Mouse (Mus musculus) large intestine, adult 2 months (tissue): ENCODE measurements around the gene Wfikkn2. TPM values are rescaled to one million over a fixed set of nuclear protein-coding genes. Genes with fewer than 3 reads are reported as not detected.
"Not testable (repeated sequence)": the region's sequence is repeated elsewhere in the genome, so short reads cannot be mapped to it uniquely, and the experiment has no call there.

Experiments used
- DNase-seq: peaks from one replicate; pipeline ENCODE4 v3.0.0-alpha.2; 2012; ENCODE audit warnings: low read depth, low spot score
- WGBS: fragments of 180-500 bp; shearing (Covaris S2); methylation state at CpG from one replicate; pipeline ENCODE4 v1.1.7; 2018; 5-methylcytosine and 5-hydroxymethylcytosine counted together
- polyA plus RNA-seq: library from polyadenylated mRNA; depleted of rRNA; stranded (reverse); fragments of >200 nt; gene quantifications from 2 replicates; pipeline ENCODE4 v1.2.3, GENCODE M21; 2012

Gene Wfikkn2
- polyA plus RNA-seq, 1 experiment: 3.5 TPM

DNA sequence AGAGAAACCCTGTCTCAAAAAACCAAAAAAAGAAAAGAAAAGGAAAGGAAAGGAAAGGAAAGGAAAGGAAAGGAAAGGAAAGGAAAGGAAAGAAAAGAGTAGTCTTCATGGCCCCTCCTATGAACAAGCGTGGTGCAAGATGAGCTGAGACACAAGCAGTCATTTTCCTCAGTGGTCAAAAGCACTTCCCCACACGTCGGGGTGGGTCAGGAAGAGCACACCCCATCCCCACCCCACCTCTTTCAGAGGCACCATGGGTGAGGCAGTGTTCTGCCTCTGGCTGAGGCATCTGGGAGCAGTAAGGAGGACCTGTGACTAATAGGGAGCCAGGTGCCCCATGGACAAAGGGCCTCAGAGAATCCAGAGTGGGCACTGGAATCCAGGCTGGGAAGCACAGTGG, 20.4 kb upstream of the Wfikkn2 start:
- 66% methylated on average over 3 of the region's 3 CpGs for WGBS

DNA sequence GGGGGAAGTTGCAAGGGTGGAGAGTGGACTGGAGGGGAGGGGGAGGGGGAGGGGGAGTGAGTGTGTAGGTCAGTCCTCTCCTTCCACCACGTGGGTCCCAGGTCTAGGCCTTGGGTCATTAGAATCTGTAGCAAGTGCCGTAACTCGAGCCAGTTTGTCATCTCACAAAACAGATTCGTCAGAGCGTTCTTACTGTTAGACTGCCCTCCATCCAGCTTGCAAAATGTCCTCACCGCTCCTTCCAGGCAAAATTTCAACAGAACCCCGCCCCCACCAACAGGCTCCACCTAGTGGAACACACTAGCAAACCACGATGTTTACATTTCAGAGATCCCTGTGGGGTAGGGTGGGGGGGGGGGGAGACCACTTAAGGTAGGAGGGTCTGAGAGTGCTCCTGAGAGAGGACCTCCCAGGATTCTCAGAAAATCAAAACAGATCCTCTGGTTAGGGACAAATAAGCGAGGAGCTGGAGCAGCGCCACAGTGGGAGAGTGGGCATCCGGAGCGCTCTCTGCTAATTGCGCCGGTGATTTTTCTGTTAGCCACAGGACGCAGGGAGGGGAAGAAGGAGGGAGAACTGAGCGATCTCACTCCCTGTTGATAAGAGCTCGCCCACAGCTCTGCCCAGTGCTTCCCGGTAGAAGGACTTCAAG, 19.5 kb upstream of the Wfikkn2 start:
- WGBS: 3% methylated on average over 18 of the region's 18 CpGs
- no peak for DNase-seq

More for the DNA sequence above, 20.4 kb upstream of the Wfikkn2 start:
- not testable (repeated sequence) for DNase-seq

DNA sequence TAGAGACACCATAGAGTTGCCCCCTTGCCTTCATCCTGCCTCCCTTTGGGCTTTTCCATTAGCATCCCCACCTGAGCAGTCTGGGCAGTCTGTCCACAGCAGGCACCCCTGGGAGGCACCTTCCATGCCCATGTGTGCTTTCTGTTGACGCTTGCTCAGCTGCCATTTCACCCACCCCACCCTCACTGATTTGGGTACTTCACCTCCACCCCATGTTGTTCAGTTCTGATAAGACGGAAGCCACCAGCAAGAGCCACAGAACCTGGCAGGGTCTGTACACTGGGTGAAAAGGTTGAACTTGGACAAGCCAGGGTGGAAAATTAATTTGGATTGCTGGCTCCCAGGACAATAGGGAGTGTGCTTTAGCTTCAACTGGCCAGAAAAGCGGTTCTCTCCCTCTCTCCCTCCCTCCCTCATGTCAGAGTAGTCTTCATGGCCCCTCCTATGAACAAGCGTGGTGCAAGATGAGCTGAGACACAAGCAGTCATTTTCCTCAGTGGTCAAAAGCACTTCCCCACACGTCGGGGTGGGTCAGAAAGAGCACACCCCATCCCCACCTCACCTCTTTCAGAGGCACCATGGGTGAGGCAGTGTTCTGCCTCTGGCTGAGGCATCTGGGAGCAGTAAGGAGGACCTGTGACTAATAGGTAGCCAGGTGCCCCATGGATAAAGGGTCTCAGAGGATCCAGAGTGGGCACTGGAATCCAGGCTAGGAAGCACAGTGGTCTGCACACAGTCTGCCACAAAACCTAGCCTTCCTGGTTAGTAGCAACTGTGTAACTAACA, 16.0 kb upstream of the Wfikkn2 start:
- no peak for DNase-seq
- 67% methylated on average over 6 of the region's 6 CpGs for WGBS

DNA sequence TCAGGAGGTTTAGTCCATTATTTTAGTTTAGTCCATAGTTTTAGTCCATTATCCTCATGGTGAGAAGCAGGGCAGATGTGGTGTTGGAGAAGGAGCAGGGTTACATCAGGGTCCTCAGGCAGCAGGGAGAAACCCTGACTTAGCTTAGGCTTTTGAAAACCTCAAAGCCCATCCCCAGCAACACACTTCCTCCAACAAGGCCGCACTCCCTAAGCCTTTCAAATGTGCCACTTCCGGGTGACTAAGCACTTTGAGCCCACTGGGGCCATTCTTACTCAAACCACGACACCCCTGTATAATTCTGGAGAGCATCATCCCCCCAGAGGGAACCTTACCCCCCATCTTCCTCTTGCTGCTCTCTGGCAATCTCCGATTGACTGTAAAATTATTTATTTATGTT, 14.0 kb upstream of the Wfikkn2 start:
- DNase-seq: no peak
- WGBS: 62% methylated on average over 4 of the region's 4 CpGs

DNA sequence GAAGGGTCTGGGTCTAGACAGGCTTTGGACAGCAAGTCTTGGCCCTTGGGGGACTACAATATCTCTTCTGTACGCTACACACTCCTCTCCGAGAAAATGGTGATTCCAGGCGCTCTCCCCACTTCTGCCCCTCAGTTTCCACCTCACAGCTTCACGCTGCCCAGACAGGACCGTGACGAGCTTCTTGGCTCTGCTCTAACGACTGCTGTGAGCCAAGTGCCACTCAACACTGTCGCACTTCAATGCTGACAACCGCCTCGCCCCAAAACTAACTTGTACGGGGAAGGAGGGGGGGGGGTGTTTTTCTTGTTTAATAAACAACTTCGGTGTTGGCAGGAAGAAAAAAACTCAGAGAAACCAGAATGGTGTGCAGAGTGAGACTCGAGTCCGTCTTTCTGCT, 12.2 kb upstream of the Wfikkn2 start:
- no peak for DNase-seq
- WGBS: 68% methylated on average over 14 of the region's 14 CpGs

DNA sequence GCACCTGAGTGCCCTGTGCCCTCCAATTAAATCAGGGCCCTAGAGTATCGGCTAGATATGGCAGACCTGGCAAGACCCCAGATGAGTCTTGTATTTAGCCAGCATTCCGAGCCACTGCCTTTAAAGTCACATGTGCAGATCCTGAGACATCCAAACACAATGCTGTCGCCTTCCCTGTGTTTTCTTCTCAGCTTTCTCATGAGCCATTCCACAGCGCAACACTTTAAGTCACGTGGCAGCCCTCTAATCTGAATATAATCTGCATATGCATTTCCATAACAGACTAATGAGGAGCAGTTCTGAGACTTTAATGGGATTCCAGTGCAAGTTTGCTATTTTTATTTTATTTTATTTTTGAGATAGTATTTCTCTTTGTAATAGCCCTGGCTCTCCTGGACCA, 9.9 kb upstream of the Wfikkn2 start:
- no peak for DNase-seq
- WGBS: 77% methylated on average over 5 of the region's 5 CpGs

DNA sequence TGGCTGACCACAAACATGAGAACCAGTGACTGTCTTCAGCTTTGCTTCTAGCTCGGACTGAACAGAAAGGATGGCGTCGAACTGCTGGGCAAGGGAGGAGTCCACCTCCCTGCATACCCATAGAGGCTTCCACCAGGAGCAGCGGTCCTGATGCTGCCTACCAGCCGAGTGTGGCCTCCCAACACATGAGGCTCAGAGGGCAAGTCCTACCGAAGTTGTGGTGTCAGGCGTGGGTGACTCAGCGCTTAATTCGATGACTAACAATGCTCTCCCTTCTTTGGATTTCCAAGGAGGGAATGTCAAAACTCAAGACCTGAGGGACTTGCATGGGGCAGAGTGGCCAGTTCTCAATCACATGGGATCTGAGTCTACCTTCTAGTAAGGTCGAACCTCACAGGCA, 7.9 kb upstream of the Wfikkn2 start:
- 77% methylated on average over 10 of the region's 10 CpGs for WGBS

GRCm38 (mm10) chr11:94253156-94253555, 7.4 kb upstream of the Wfikkn2 start:
- DNase-seq: no peak
- 78% methylated on average over 9 of the region's 9 CpGs for WGBS

More for the DNA sequence above, 7.9 kb upstream of the Wfikkn2 start:
- no peak for DNase-seq

- WGBS: 33% methylated on average over 8 of the region's 8 CpGs
- DNase-seq: no peak
Observed at GRCm38 (mm10) chr11:94246789-94247061, 920 bp upstream of the Wfikkn2 start.

- WGBS: 37% methylated on average over 9 of the region's 9 CpGs
- DNase-seq: no peak
Observed at GRCm38 (mm10) chr11:94244385-94244784, 1.4 kb downstream of the Wfikkn2 start.

DNA sequence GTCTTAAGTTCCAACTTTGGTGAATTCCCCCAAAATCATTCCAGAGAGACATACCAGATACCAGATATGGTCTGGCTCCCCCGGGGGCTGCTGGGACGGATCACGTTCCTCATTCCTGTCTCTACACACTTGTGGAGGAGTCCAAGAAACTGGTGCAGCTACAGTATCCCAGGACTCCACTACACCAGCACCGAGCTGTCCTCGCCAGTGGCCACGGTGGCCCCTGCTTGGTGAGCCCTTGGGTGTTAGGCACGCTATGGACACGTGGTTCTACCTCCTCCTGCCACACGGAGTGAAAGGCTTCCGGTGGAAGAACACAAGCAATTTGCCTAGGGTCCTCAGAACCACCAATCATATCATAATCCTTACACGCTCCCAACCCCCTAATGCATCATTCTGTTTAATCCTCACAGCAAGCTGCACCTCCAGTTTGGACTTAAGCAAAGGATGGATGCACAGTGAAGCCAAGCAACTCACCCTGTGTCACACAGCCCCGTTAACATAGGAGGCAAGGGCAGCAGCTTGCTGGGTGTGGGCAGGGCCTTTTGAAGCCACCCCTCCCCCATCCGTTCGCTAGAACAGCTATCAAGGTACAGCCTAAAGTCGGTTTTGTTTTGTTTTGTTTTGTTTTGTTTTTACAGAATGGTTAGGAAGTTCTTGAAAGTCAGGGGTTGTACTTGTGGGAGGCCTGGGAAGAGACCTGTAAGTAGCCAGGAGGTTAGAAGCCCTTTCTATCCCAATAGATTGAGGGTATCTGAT, 2.2 kb downstream of the Wfikkn2 start:
- DNase-seq: no peak
- WGBS: 69% methylated on average over 15 of the region's 15 CpGs

DNA sequence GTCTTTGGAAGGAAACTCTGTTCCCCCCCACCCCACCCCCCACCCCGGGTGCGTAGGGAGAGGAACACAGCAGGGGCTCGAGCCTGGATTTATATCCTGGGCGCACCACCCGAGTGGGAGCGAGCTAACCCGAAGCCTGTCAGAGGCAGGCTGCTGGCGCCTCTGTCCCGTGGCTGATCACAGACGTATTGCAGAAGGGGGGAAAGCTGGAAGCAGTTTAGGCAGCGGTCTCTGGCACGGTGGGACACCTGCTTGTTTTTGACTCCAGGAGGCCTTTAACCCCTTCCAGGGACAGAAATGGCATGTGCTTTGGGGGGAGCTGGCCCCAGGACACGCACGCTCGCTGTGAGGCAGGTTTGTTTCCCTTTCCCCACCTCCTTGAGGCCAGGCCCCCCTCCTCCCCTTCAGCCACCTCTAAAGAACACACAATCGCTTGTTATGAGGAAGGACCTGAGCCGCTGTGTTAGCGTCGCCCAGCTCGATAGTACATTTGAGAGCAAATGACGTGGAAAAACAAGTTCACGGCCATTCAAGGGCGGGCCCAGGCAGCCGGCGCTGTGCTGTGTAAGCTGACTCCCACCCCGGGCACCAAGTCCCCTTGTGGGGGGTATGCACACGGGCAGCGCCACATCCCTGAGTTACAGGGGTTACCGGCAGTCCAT, 2.9 kb downstream of the Wfikkn2 start:
- no peak for DNase-seq
- 38% methylated on average over 29 of the region's 29 CpGs for WGBS

DNA sequence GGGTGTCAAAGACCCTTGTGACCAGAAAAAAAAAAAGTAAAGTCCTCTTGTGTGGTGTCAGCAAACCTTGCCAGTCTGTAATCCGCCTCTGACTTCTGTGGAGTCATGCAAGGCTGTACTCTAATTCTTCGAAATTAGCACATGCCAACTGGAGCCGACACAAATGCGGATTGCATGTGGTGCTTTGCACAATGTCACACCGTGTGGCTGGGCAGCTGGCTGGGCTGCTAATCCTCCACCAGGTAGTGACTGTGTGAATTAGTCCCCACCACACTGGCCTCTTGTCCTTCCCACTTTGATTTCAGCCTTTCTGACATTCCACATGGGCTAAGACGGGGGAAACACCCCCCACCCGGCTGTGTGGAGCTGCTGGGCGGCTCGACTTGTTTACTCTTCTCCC, 6.1 kb downstream of the Wfikkn2 start:
- WGBS: 61% methylated on average over 9 of the region's 9 CpGs
- DNase-seq: no peak

GRCm38 (mm10) chr11:94238786-94239185, 7.0 kb downstream of the Wfikkn2 start:
- WGBS: 91% methylated on average over 8 of the region's 8 CpGs
- no peak for DNase-seq

DNA sequence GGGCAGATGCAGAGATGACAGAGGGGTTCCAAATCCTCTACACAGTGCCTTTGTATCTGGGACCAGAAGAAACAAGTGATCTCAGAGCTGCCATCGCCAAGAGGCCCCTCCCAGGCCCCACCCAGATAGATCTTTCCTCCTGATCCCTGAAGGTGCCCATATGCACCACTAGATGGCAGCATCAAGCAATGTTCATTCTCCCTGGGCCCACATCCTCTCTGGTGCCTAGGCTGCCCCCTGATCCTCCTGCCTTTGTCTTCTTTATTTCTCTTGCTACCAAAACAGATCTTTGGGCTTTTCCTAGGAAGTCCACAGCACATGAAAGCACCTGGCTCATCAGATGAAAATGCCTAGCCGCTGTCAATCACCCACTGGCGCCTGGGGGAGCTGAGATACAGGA, 9.7 kb downstream of the Wfikkn2 start:
- WGBS: 41% methylated on average over 3 of the region's 3 CpGs
- no peak for DNase-seq

DNA sequence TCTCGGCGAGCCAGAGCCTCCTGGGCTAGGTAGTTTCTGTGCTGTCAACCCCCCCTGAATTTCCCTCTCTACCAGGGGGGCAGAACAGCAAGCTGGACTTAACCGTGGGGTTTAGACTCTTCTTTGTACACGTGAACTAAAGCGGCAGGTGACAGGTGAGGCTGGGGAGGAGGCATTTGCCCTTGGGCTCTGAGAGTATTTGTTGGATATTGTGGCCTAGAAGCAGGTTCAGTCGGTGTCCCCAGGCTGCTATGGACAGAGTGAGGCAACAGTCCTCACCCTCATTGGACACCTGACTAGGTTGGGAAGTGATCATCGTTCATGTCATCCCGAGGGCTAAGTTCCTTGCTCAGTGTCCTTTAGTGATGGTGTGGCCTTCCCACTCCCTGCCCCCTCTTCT, 10.9 kb downstream of the Wfikkn2 start:
- WGBS: 89% methylated on average over 8 of the region's 8 CpGs
- no peak for DNase-seq

DNA sequence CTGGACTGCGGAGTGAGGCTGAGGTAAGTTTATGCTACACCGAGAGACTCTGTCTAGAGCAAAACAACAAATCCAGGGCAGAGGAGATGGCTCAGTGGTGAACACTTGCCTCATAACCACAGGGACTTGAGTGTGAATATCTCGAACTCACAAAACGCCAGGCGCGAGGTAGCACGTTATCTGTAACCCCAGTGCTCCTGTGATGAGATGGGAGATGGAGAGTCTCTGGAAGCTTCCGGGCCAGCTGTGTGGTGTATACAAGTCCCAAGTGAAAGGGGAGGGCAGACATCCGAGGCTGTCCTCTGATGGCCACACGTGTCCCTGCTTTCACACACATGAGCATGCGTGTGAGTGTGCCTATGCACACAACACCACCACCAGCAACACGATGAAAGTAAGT, 11.4 kb downstream of the Wfikkn2 start:
- 86% methylated on average over 12 of the region's 12 CpGs for WGBS
- DNase-seq: no peak

GRCm38 (mm10) chr11:94233405-94233804, 12.4 kb downstream of the Wfikkn2 start:
- 80% methylated on average over 6 of the region's 6 CpGs for WGBS
- no peak for DNase-seq

DNA sequence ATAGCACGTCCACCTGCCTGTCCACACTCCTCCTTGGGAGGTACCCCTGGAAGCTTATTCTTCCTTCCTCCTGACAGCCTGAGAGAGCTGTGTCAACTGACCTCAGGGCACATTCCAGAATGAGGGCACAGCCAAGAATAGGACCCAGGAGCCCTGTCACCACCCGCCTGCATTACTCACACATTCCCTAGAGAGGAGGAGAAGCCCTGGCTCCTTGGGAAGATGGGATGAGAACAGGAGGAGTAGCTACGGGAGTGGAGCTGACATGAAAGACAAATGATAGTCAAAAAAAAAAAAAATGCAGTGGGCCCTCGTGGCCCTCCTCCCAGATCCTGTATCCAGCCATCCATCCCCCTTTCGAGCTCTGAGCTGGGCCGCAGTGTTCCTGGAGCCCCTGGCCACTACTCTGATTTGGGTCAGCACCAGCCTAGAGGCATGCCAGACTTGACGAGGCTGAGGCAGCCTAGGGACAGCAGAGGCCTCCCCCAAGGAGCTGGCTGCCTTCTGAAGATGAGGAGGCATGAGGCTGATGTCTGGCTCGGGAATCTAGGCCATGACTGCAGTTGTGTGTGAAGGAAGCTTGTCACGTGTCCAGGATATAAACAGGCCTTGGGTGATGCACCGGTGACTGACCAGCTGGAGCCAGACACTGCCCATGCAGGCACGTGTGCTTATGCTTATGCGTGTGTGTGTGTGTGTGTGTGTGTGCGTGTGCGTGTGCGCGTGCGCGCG, 13.8 kb downstream of the Wfikkn2 start:
- DNase-seq: no peak
- 78% methylated on average over 19 of the region's 19 CpGs for WGBS

DNA sequence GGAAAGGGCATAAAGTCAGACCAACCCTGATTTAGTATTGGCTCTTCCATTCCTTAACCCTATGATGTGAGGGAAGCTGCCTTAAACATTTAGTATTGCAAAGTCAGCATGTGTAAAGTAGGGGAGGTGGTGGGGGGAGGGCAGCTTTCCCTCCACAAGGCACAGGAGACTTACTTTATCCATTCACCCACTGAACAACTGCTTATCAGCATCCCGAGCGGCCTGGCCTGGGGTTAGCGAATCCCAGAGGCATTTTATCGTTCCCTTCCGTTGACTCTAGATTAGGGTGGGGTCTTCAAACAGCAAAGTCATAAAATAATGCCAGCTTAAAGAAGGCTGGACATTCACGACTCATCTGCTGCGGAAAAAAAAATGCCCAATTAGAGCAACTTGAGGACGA, 15.6 kb downstream of the Wfikkn2 start:
- 53% methylated on average over 8 of the region's 8 CpGs for WGBS
- no peak for DNase-seq
